Mouse (Mus musculus) erythroblast, embryonic 14.5 days (primary cell): ENCODE data around the gene Plcb3. TPM values are rescaled to one million over a fixed set of nuclear protein-coding genes. Genes with fewer than 3 reads are reported as not detected.
"Not testable (repeated sequence)": the region's sequence is repeated elsewhere in the genome, so short reads cannot be mapped to it uniquely, and the experiment has no call there.

Experiments used
- H3K27me3 ChIP-seq: 2 replicates; pipeline ENCODE4 v1.6.1; 2012; ENCODE audit warnings: inconsistent platforms; ENCODE audit not compliant: control insufficient read depth
- H3K36me3 ChIP-seq: 2 replicates; pipeline ENCODE4 v1.6.1; 2012; ENCODE audit warnings: mild to moderate bottlenecking, inconsistent platforms; ENCODE audit not compliant: control insufficient read depth
- H3K4me1 ChIP-seq: 2 replicates; pipeline ENCODE4 v1.6.1; 2012; ENCODE audit warnings: inconsistent platforms; ENCODE audit not compliant: control insufficient read depth
- H3K4me3 ChIP-seq: replicated peaks from 2 replicates; pipeline ENCODE3; 2012; ENCODE audit warnings: moderate library complexity, mild to moderate bottlenecking, inconsistent platforms
- H3K9me3 ChIP-seq: 2 replicates; pipeline ENCODE4 v1.6.1; 2012; ENCODE audit warnings: low read length, inconsistent platforms, mixed read lengths; ENCODE audit not compliant: control insufficient read depth
- GATA1 ChIP-seq: IDR thresholded peaks from 2 replicates; pipeline ENCODE4 v1.6.1; 2012; ENCODE audit warnings: low read length, inconsistent platforms, mixed read lengths
- TAL1 ChIP-seq: IDR thresholded peaks from 3 replicates; pipeline ENCODE4 v1.6.1; 2012; ENCODE audit warnings: low read length, inconsistent platforms, mixed read lengths
- polyA plus RNA-seq: library from polyadenylated mRNA; stranded (reverse); fragments of >175 nt; gene quantifications from 2 replicates; pipeline ENCODE4 v1.2.3, GENCODE M21; 2012

The Plcb3 gene
- polyA plus RNA-seq, 1 experiment, result 0.22 TPM

GRCm38 (mm10) chr19:6992011-6992858 lies 16.0 kb upstream of the Plcb3 start, which contains the start of gene Dnajc4:
Gene Dnajc4 (minus strand): TSS chr19:6992572.
- TF ChIP-seq TAL1, result no peak
- no peak for TF ChIP-seq GATA1
- no peaks in the 10 kb centered on the region for H3K9me3 ChIP-seq
- H3K4me1 ChIP-seq, result peaks cover 65% of the 10 kb centered on the region
- peak within 1 kb of the TSS; percentile 86 for H3K4me3 ChIP-seq
- H3K36me3 ChIP-seq, result peaks cover 12% of the 10 kb centered on the region
- no peaks in the 10 kb centered on the region for H3K27me3 ChIP-seq

- peaks cover 12% of the 10 kb centered on the region for H3K36me3 ChIP-seq
- H3K4me1 ChIP-seq, result peaks cover 68% of the 10 kb centered on the region
- H3K9me3 ChIP-seq, H3K4me3 ChIP-seq, H3K27me3 ChIP-seq: not testable (repeated sequence)
Observed at GRCm38 (mm10) chr19:6991166-6991565, 14.9 kb upstream of the Plcb3 start.

GRCm38 (mm10) chr19:6990712-6991111 lies 14.4 kb upstream of the Plcb3 start:
- Histone ChIP-seq H3K27me3 (no peaks in the 10 kb centered on the region), H3K9me3 (no peaks in the 10 kb centered on the region), H3K4me1 (peaks cover 69% of the 10 kb centered on the region), H3K36me3 (peaks cover 16% of the 10 kb centered on the region), H3K4me3 (no peak overlapping the region)
- no peak for TF ChIP-seq TAL1
- no peak for TF ChIP-seq GATA1

- H3K36me3 ChIP-seq, result peaks cover 20% of the 10 kb centered on the region
- no peaks in the 10 kb centered on the region for H3K9me3 ChIP-seq
- peaks cover 62% of the 10 kb centered on the region for H3K4me1 ChIP-seq
- H3K4me3 ChIP-seq, result no peak overlapping the region
- no peaks in the 10 kb centered on the region for H3K27me3 ChIP-seq
- TF ChIP-seq GATA1 (no peak), TAL1 (no peak)
Observed at GRCm38 (mm10) chr19:6989251-6989650, 13.0 kb upstream of the Plcb3 start.

- H3K4me1 ChIP-seq, result peaks cover 53% of the 10 kb centered on the region
- H3K27me3 ChIP-seq, result no peaks in the 10 kb centered on the region
- H3K4me3 ChIP-seq, result peak overlapping the region; percentile 66
- TF ChIP-seq TAL1, result no peak
- TF ChIP-seq GATA1, result no peak
- peaks cover 31% of the 10 kb centered on the region for H3K36me3 ChIP-seq
- H3K9me3 ChIP-seq, result no peaks in the 10 kb centered on the region
Observed at GRCm38 (mm10) chr19:6987904-6988285, 11.6 kb upstream of the Plcb3 start.

GRCm38 (mm10) chr19:6987061-6987903 lies 11.0 kb upstream of the Plcb3 start, which contains the start of gene Vegfb:
Gene Vegfb (minus strand): TSS chr19:6987651.
- peaks cover 35% of the 10 kb centered on the region for H3K36me3 ChIP-seq

GRCm38 (mm10) chr19:6985951-6986708 lies 9.9 kb upstream of the Plcb3 start:
- peaks cover 52% of the 10 kb centered on the region for H3K4me1 ChIP-seq
- no peak for TF ChIP-seq TAL1
- TF ChIP-seq GATA1, result no peak
- H3K4me3 ChIP-seq, result peak overlapping the region; percentile 66
- no peaks in the 10 kb centered on the region for H3K27me3 ChIP-seq
- H3K9me3 ChIP-seq, result no peaks in the 10 kb centered on the region
- H3K36me3 ChIP-seq, result peaks cover 38% of the 10 kb centered on the region

More at GRCm38 (mm10) chr19:6987061-6987903, 11.0 kb upstream of the Plcb3 start, which contains the start of gene Vegfb:
- Histone ChIP-seq H3K9me3 (no peaks in the 10 kb centered on the region), H3K4me1 (peaks cover 52% of the 10 kb centered on the region), H3K4me3 (peak within 1 kb of the TSS; percentile 66), H3K27me3 (no peaks in the 10 kb centered on the region)
- TF ChIP-seq TAL1 (no peak), GATA1 (no peak)

GRCm38 (mm10) chr19:6985300-6985699 lies 9.0 kb upstream of the Plcb3 start:
- TF ChIP-seq TAL1 (no peak), GATA1 (no peak)
- Histone ChIP-seq H3K4me1 (peaks cover 55% of the 10 kb centered on the region), H3K27me3 (no peaks in the 10 kb centered on the region), H3K9me3 (no peaks in the 10 kb centered on the region), H3K36me3 (peaks cover 38% of the 10 kb centered on the region), H3K4me3 (no peak overlapping the region)
